Mouse (Mus musculus) megakaryocyte-erythroid progenitor cell, adult 5-6 weeks (primary cell): ENCODE data around the gene Ppm1b. TPM values are rescaled to one million over a fixed set of nuclear protein-coding genes. Genes with fewer than 3 reads are reported as not detected.

Source experiments
- ATAC-seq: replicated peaks from 2 replicates; pipeline ENCODE4 v1.8.0; 2016; ENCODE audit warnings: mild to moderate bottlenecking, inconsistent platforms; ENCODE audit not compliant: severe bottlenecking, poor library complexity, low FRiP score, low TSS enrichment
- total RNA-seq, 2 experiments: library from RNA; stranded (forward) in 1 of 2; stranded (reverse) in 1 of 2; fragments of 200-1000, 215-1000 nt in 1 of 2; fragments of >200 nt in 1 of 2; fragmentation: Nextera tagmentation in 1 of 2; gene quantifications; 2 replicates each; pipeline ENCODE4 v1.2.3; 2014 to 2017

Ppm1b gene
- total RNA-seq, 2 experiments from 2014 or later: 62.9 to 68.7 TPM

GRCm38 (mm10) chr17:84956931-84957486, 468 bp downstream of the Ppm1b start:
- peak; percentile 85 for ATAC-seq

GRCm38 (mm10) chr17:84957487-84958259, 1.1 kb downstream of the Ppm1b start:
- ATAC-seq: peak; percentile 90

GRCm38 (mm10) chr17:84958411-84958911, 1.9 kb downstream of the Ppm1b start:
- ATAC-seq: no peak

- ATAC-seq: no peak
Measured at GRCm38 (mm10) chr17:84958986-84959664, 2.6 kb downstream of the Ppm1b start.

DNA sequence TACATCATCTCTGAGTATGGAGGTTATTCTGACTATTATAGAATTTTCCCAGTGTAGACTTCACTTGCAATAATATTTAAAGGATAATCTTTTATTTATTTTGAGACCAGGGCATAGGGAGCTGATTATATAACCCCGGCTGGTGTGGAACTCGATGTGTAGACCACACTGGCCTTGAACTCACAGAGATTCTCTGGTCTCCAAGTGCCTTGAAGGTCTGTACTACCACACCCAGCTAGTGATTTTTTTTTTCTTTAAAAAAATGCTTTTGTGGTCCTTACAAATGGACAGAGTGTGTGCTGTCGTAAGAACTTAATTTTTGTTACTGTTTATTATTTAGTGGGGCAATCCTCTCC, 3.1 kb downstream of the Ppm1b start:
- no peak for ATAC-seq

DNA sequence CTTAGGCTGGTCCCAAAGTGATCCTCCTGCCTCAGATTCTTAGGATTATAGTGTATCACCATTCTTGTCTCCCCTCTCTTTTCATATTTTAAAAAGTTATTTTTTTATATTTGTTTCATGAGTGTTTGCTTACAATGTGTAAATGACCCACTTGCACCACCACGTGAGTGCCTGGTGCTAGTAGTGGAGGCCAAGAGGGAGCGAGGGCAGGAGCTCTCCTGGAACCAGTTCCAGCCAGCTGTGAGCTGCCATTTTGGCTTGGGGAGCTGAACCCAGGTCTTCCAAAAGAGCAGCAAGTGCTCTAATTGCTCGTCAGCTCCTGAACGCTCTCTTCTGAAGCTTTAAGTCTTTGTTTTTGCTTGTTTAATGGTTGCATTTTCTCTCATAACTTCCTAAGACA, 3.6 kb downstream of the Ppm1b start:
- no peak for ATAC-seq

DNA sequence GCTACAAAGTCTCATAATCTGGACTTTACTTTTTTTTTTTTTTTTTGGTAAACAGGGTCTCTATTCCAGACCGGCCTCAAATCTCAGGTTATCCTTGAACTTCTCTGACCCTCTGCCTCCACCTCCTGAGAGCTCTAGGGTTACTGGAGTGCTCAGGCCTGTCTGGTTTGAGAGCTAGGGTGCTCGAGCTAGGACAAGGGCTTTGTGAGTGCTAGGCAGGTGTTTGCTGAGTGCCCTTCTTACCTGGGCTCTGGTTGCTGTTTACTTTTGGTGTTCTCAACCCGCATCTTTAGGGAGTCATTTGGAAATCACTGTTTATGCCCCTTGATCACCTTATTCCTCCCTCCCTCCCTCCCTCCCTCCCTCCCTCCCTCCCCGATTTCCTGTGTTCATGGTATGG, 5.5 kb downstream of the Ppm1b start:
- no peak for ATAC-seq

DNA sequence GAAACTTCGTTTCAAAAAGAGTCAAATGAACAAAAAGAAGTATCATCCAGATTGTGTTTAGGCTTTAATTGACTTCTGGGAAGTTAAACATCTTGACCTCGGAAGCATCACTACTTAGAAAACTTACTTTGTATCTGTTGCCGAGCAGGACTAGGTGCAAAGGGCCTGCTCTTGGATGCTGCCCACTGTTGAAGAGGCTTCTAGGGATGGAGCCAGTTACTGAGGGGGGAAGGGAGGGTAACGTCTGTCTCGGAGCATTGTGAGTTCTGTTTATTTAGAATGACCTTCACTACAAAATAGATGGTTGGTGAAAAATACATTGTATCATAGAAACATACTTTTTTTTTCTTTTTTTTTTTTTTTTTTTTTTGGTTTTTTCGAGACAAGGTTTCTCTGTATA, 7.1 kb downstream of the Ppm1b start:
- no peak for ATAC-seq

DNA sequence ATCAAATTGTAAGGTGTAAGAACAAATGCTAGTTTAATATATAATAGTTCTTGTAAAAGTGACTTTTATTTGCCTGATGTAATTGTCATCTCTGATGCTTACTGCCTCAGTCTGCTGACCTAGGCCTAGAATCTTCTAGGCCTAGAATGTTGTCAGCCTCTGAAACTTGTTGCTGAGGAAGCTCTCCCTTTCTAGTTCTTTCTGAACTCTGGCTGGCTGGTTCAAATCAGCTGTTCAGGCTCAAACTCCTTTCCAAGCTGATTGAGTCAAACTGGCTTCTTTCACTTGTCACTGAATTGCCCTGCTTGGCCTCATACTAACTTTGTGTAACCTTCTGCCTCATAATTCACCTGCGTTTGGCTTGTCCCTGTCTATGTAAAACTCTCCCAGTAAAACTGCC, 9.7 kb downstream of the Ppm1b start:
- ATAC-seq: no peak

- no peak for ATAC-seq
Measured at GRCm38 (mm10) chr17:84967045-84967444, 10.5 kb downstream of the Ppm1b start.

GRCm38 (mm10) chr17:84969916-84970315, 13.4 kb downstream of the Ppm1b start:
- no peak for ATAC-seq

GRCm38 (mm10) chr17:84981721-84982120, 25.2 kb downstream of the Ppm1b start:
- no peak for ATAC-seq

- peak; percentile 59 for ATAC-seq
Measured at GRCm38 (mm10) chr17:84982735-84983134, 26.2 kb downstream of the Ppm1b start.

GRCm38 (mm10) chr17:84986368-84986767, 29.8 kb downstream of the Ppm1b start:
- ATAC-seq: no peak

DNA sequence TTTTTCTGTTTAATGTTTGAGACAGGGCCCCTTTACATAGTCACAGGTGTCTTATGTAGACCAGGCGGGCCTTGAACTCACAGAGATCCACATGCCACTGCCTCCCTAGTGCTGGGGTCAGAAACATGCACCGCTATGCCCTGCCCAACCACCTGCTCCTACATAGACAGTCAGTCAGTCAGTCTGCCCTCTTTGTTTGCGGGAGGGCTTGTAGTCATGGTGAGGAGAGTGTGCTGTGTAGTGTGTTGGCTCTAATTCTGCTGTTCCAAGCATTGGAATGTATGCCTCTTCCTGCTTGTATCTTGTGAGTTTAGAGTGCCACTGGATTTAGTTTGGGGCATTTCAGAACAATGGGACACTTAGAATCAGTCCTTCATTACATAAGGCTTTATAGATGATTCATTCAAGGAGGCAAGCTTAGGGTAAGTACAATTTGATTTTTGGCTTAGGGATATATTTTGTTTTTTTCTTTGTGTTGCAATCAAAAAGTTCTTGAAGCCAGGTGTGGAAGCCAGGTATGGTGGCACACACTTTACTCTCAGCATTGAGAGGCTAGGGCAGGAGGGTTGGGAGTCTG, 31.4 kb downstream of the Ppm1b start:
- peak; percentile 48 for ATAC-seq

- peak; percentile 68 for ATAC-seq
Measured at GRCm38 (mm10) chr17:84988514-84988913, 32.0 kb downstream of the Ppm1b start.

DNA sequence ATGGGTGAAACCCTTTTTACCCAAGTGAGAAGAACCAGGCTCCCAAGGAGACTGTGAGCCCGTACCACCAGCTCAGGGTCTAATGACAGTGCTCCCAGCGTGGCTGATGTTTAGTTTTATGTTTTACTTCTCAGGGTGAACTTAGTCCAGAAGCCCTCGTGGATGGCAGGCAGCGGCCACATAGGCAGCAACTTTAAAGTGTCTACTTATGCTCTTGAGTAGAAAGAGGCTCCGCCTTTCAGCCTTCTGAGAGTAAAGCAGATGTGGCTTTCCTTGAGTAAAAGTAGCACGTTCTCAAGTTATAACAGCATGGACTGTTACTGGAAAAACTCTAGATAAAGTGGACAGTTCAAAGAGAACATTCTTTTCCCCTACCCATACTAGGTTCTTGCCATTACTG, 39.3 kb downstream of the Ppm1b start:
- ATAC-seq: no peak

DNA sequence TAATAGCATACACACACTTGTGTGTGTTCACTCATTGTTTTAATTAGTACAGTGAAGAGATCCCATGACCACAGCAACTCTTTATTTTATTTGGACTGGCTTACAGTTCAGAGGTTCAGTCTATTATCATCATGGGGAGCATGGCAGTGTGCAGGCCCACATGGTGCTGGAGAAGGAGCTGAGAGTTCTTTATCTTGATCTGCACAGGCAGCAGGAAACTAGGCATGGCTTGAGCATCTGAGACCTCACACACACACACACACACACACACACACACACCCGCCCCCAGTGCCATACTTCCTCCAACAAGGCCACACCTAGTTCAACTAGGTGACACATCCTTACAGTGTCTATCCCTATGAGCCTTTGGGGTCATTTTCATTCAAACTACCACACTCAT, 41.1 kb downstream of the Ppm1b start:
- peak; percentile 52; the same call in 1 of the 2 replicates for ATAC-seq

GRCm38 (mm10) chr17:84999636-85000035, 43.1 kb downstream of the Ppm1b start:
- no peak for ATAC-seq

DNA sequence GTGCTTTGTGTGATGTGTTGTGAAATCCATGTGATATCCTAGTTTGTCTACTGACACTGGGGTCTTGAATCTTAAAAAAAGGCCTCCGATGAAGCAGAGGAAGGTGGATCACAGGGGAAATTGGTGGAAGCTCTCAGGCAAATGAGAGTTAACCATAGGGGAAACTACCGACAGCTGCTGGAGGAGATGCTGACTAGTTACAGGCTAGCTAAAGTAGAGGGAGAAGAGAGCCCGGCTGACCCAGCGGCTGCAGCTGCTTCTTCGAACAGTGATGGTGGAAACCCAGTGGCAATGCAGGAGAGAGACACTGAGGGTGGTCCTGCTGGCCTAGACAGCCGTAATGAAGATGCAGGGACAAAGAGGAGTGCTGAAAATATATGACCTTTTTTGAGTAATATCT, 56.9 kb downstream of the Ppm1b start:
- no peak for ATAC-seq
